Mouse (Mus musculus): ENCODE data around the gene Steap3.
A peak's percentile ranks its signal among the peaks of the same experiment; 100 is the strongest.

- no peak for TF ChIP-seq CTCF (IDR thresholded peaks at IDR 0.05)
- TF ChIP-seq EP300 (IDR thresholded peaks at IDR 0.05): 0 out of 2 replicates have a peak, but pooled peaks have one; percentile 23
Measured at GRCm38 (mm10) chr1:120266460-120266859, 6.0 kb downstream of the Steap3 start.
